Mouse (Mus musculus) spleen, postnatal 36 days (tissue): Measurements from ENCODE around the gene Ylpm1.

Experiments used
- DNase-seq, 2 experiments: peaks; one replicate each; pipeline ENCODE4 v3.0.0; 2022; ENCODE audit warnings: low spot score in 2 of 2, mixed read lengths in 1 of 2

Ylpm1 gene

GRCm38 (mm10) chr12:84996083-84996496 lies at the start of gene Ylpm1:
Gene Ylpm1 (plus strand): TSS chr12:84996321.
- peak; percentile 96 to 97 for DNase-seq

GRCm38 (mm10) chr12:84947894-84948583 lies 48.1 kb upstream of the Ylpm1 start:
- no peak for DNase-seq

GRCm38 (mm10) chr12:84948584-84949285 lies 47.4 kb upstream of the Ylpm1 start:
- no peak for DNase-seq

- no peak for DNase-seq
Measured at GRCm38 (mm10) chr12:84950763-84951162, 45.4 kb upstream of the Ylpm1 start.

- DNase-seq = no peak
Measured at GRCm38 (mm10) chr12:84951531-84951930, 44.6 kb upstream of the Ylpm1 start.

- no peak for DNase-seq
Measured at GRCm38 (mm10) chr12:84952351-84952750, 43.8 kb upstream of the Ylpm1 start.

- DNase-seq = no peak
Measured at GRCm38 (mm10) chr12:84956317-84956716, 39.8 kb upstream of the Ylpm1 start.

GRCm38 (mm10) chr12:84958794-84959356 lies 37.2 kb upstream of the Ylpm1 start:
- no peak for DNase-seq

- peak; percentile 32 to 54 for DNase-seq
Measured at GRCm38 (mm10) chr12:84962606-84963005, 33.5 kb upstream of the Ylpm1 start.

- peak; percentile 6 to 45 for DNase-seq
Measured at GRCm38 (mm10) chr12:84968831-84969655, 27.1 kb upstream of the Ylpm1 start.

GRCm38 (mm10) chr12:84969656-84970427 lies 26.3 kb upstream of the Ylpm1 start:
- DNase-seq = peak; percentile 17 to 18

GRCm38 (mm10) chr12:84970428-84971096 lies 25.6 kb upstream of the Ylpm1 start, which contains the start of the genes Fcf1 and Arel1:
Gene Fcf1 (plus strand): TSS chr12:84970897.
Gene Arel1 (minus strand): TSS chr12:84970900.
- peak; percentile 87 to 91 for DNase-seq

GRCm38 (mm10) chr12:84979264-84979862 lies 16.8 kb upstream of the Ylpm1 start:
- no peak for DNase-seq

GRCm38 (mm10) chr12:84989456-84989855 lies 6.7 kb upstream of the Ylpm1 start:
- no peak for DNase-seq

- no peak for DNase-seq
Measured at GRCm38 (mm10) chr12:84995112-84995761, 884 bp upstream of the Ylpm1 start.

- DNase-seq = peak; percentile 38 to 46
Measured at GRCm38 (mm10) chr12:84996501-84997398, 629 bp downstream of the Ylpm1 start.

GRCm38 (mm10) chr12:84999053-84999452 lies 2.9 kb downstream of the Ylpm1 start:
- no peak for DNase-seq

GRCm38 (mm10) chr12:85006206-85006605 lies 10.1 kb downstream of the Ylpm1 start:
- DNase-seq = no peak
